Mouse (Mus musculus) neural tube, embryonic 14.5 days (tissue): ENCODE measurements around the gene 1700030K09Rik. TPM values are rescaled to one million over a fixed set of nuclear protein-coding genes. Genes with fewer than 3 reads are reported as not detected.
A peak's percentile ranks its signal among the peaks of the same experiment; 100 is the strongest.

Experiments
- ATAC-seq: fragments of 200-750 bp; cut with Nextera tagmentation; 2 replicates; pipeline ENCODE4 v1.8.0; 2017; ENCODE audit warnings: low read depth, mild to moderate bottlenecking, moderate TSS enrichment, moderate library complexity
- H3K27ac ChIP-seq: fragments of 300-500 bp; sonication (generic); 2 replicates; pipeline ENCODE4 v1.5.1; 2014; ENCODE audit warnings: low read depth, mild to moderate bottlenecking, control low read depth, low read length, moderate library complexity, mixed read lengths
- H3K27me3 ChIP-seq: fragments of 300-500 bp; sonication (generic); 2 replicates; pipeline ENCODE4 v1.6.1; 2014; ENCODE audit warnings: low read length; ENCODE audit not compliant: control insufficient read depth, insufficient read depth
- H3K36me3 ChIP-seq: fragments of 300-500 bp; sonication (generic); 2 replicates; pipeline ENCODE4 v1.6.1; 2014; ENCODE audit warnings: low read length, mixed read lengths; ENCODE audit not compliant: control insufficient read depth, insufficient read depth
- H3K4me1 ChIP-seq: fragments of 300-500 bp; sonication (generic); 2 replicates; pipeline ENCODE4 v1.6.1; 2014; ENCODE audit warnings: low read length; ENCODE audit not compliant: control insufficient read depth, insufficient read depth
- H3K4me2 ChIP-seq: fragments of 300-500 bp; sonication (generic); 2 replicates; pipeline ENCODE4 v1.6.1; 2014; ENCODE audit warnings: mild to moderate bottlenecking, low read depth, low read length, control low read depth
- H3K4me3 ChIP-seq: fragments of 300-500 bp; sonication (generic); 2 replicates; pipeline ENCODE4 v1.5.1; 2014; ENCODE audit warnings: low read depth, low read length, control low read depth, mixed read lengths
- H3K9ac ChIP-seq: fragments of 300-500 bp; sonication (generic); replicated peaks from 2 replicates; pipeline ENCODE4 v1.6.1; 2014; ENCODE audit warnings: low read depth, mild to moderate bottlenecking, control low read depth, low read length, mixed read lengths
- H3K9me3 ChIP-seq: fragments of 300-500 bp; sonication (generic); 2 replicates; pipeline ENCODE4 v1.6.1; 2016; ENCODE audit warnings: low read length; ENCODE audit not compliant: control insufficient read depth
- WGBS: fragments of 180-500 bp; shearing (Covaris S2); extraction: QIAGEN DNeasy Blood & Tissue Kit; methylation state at CpG from one replicate; pipeline ENCODE4 v1.1.7; 2014; 5-methylcytosine and 5-hydroxymethylcytosine counted together
- polyA plus RNA-seq: library from polyadenylated mRNA; unstranded; fragments of >200 nt; fragmentation: Nextera tagmentation; extraction: Ambion mirVana; gene quantifications from 2 replicates; pipeline ENCODE4 v1.2.1, GENCODE M21; 2014

The 1700030K09Rik gene
- polyA plus RNA-seq, result 15.2 and 16.3 TPM in 2 replicates

GRCm38 (mm10) chr8:72443338-72443993 is at the start of gene 1700030K09Rik, which contains the start of gene Calr3:
1700030K09Rik (plus strand) TSS chr8:72443880.
Calr3 (minus strand) TSS chr8:72443870.
- peak; percentile 99 for ATAC-seq
- no peaks in the 10 kb centered on the region for H3K27me3 ChIP-seq
- no peaks in the 10 kb centered on the region for H3K36me3 ChIP-seq
- 3% methylated on average over 34 of the region's 34 CpGs for WGBS
- peak within 1 kb of the TSS; percentile 60 for H3K4me2 ChIP-seq
- H3K27ac ChIP-seq, result no peak within 1 kb of the TSS
- H3K9me3 ChIP-seq, result no peaks in the 10 kb centered on the region
- H3K4me3 ChIP-seq, result peak within 1 kb of the TSS; percentile 35
- peak within 1 kb of the TSS; percentile 53 for H3K9ac ChIP-seq
- peaks cover 5% of the 10 kb centered on the region; the same call in 1 of the 2 replicates for H3K4me1 ChIP-seq

- no peak overlapping the region for H3K27ac ChIP-seq
- H3K4me2 ChIP-seq, result no peak overlapping the region
Measured at GRCm38 (mm10) chr8:72401381-72401780, 42.3 kb upstream of the 1700030K09Rik start.

GRCm38 (mm10) chr8:72402981-72403380 is 40.7 kb upstream of the 1700030K09Rik start:
- Histone ChIP-seq H3K4me2 (no peak overlapping the region), H3K4me1 (no peaks in the 10 kb centered on the region), H3K36me3 (no peaks in the 10 kb centered on the region), H3K9me3 (no peaks in the 10 kb centered on the region), H3K9ac (no peak overlapping the region), H3K27me3 (no peaks in the 10 kb centered on the region), H3K4me3 (no peak overlapping the region), H3K27ac (no peak overlapping the region)
- WGBS, result 93% methylated on average over 3 of the region's 3 CpGs
- ATAC-seq, result no peak

More at GRCm38 (mm10) chr8:72401381-72401780, 42.3 kb upstream of the 1700030K09Rik start:
- Histone ChIP-seq H3K9ac (no peak overlapping the region), H3K4me3 (no peak overlapping the region), H3K27me3 (no peaks in the 10 kb centered on the region), H3K9me3 (no peaks in the 10 kb centered on the region), H3K36me3 (peaks cover 10% of the 10 kb centered on the region), H3K4me1 (no peaks in the 10 kb centered on the region)
- 91% methylated on average over 1 of the region's 1 CpGs for WGBS
- ATAC-seq, result no peak

- WGBS, result 91% methylated on average over 1 of the region's 1 CpGs
- Histone ChIP-seq H3K27ac (no peak overlapping the region), H3K4me3 (no peak overlapping the region), H3K9me3 (no peaks in the 10 kb centered on the region), H3K27me3 (no peaks in the 10 kb centered on the region), H3K36me3 (no peaks in the 10 kb centered on the region), H3K9ac (no peak overlapping the region), H3K4me1 (0 out of 2 replicates have a peak, but pooled peaks cover 4% of the 10 kb centered on the region), H3K4me2 (no peak overlapping the region)
- ATAC-seq, result no peak
Measured at GRCm38 (mm10) chr8:72407878-72408277, 35.8 kb upstream of the 1700030K09Rik start.

- H3K4me3 ChIP-seq, result no peak overlapping the region
- ATAC-seq, result peak; percentile 28; the same call in 1 of the 2 replicates
- H3K27me3 ChIP-seq, result no peaks in the 10 kb centered on the region
- no peaks in the 10 kb centered on the region for H3K36me3 ChIP-seq
- no peak overlapping the region for H3K27ac ChIP-seq
- WGBS, result 49% methylated on average over 3 of the region's 3 CpGs
- H3K9me3 ChIP-seq, result no peaks in the 10 kb centered on the region
- H3K4me1 ChIP-seq, result 0 out of 2 replicates have a peak, but pooled peaks cover 4% of the 10 kb centered on the region
- no peak overlapping the region for H3K9ac ChIP-seq
- no peak overlapping the region for H3K4me2 ChIP-seq
Measured at GRCm38 (mm10) chr8:72409443-72409842, 34.2 kb upstream of the 1700030K09Rik start.

- Histone ChIP-seq H3K27me3 (no peaks in the 10 kb centered on the region), H3K9me3 (no peaks in the 10 kb centered on the region), H3K27ac (no peak overlapping the region), H3K36me3 (no peaks in the 10 kb centered on the region), H3K4me2 (no peak overlapping the region), H3K4me1 (peaks cover 12% of the 10 kb centered on the region), H3K4me3 (no peak overlapping the region), H3K9ac (no peak overlapping the region)
- no peak for ATAC-seq
- WGBS, result 95% methylated on average over 7 of the region's 7 CpGs
Measured at GRCm38 (mm10) chr8:72413839-72414238, 29.8 kb upstream of the 1700030K09Rik start.

- 87% methylated on average over 2 of the region's 2 CpGs for whole genome bisulfite sequencing
- Histone ChIP-seq H3K9ac (no peak overlapping the region), H3K27me3 (no peaks in the 10 kb centered on the region), H3K27ac (no peak overlapping the region), H3K4me2 (no peak overlapping the region), H3K4me1 (peaks cover 26% of the 10 kb centered on the region), H3K9me3 (no peaks in the 10 kb centered on the region), H3K4me3 (no peak overlapping the region), H3K36me3 (no peaks in the 10 kb centered on the region)
- no peak for ATAC-seq
Measured at GRCm38 (mm10) chr8:72415252-72415651, 28.4 kb upstream of the 1700030K09Rik start.

- Histone ChIP-seq H3K27me3 (no peaks in the 10 kb centered on the region), H3K9ac (no peak overlapping the region), H3K27ac (no peak overlapping the region), H3K36me3 (no peaks in the 10 kb centered on the region), H3K4me2 (no peak overlapping the region), H3K4me3 (no peak overlapping the region), H3K4me1 (peaks cover 24% of the 10 kb centered on the region), H3K9me3 (no peaks in the 10 kb centered on the region)
- ATAC-seq, result no peak
- WGBS, result 96% methylated on average over 4 of the region's 4 CpGs
Measured at GRCm38 (mm10) chr8:72418073-72418472, 25.6 kb upstream of the 1700030K09Rik start.

GRCm38 (mm10) chr8:72420571-72421361 is 22.9 kb upstream of the 1700030K09Rik start:
- no peaks in the 10 kb centered on the region for H3K36me3 ChIP-seq
- H3K9ac ChIP-seq, result peak overlapping the region; percentile 82
- peak; percentile 75 for ATAC-seq
- H3K27me3 ChIP-seq, result no peaks in the 10 kb centered on the region
- no peaks in the 10 kb centered on the region for H3K9me3 ChIP-seq
- peak overlapping the region; percentile 58 for H3K4me2 ChIP-seq
- peak overlapping the region; percentile 75 for H3K27ac ChIP-seq
- H3K4me3 ChIP-seq, result peak overlapping the region; percentile 72
- 2% methylated on average over 72 of the region's 73 CpGs for WGBS
- peaks cover 24% of the 10 kb centered on the region for H3K4me1 ChIP-seq
